Mouse (Mus musculus): ENCODE results near the gene Kif1bp.

DNA sequence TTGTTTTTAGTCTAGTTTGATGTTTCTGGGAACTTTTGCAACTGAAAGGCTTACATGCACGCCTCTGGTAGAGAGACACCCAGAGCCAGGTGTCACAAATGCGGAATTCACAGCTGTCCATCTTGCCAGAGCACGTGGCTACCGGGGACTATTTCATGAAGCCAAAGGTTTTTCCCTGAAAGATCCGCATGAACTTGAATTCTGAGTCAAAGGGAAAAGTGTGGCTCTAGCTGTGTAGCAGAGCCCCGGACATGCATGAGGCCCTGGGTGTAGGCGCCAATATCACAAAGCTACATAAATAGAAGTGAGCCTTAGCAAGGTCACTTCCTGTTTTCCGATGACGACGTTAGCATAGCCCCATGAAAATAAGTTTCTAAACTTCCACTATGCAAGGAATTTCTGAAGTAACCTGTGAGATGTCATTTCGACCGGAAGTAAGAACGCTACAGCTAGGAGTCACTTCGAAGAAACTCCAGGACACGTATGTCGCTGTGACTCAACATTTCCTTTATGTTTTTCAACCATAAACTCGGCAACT is 72.2 kb downstream of the Kif1bp start:
- no peak for TF ChIP-seq MAFK (IDR thresholded peaks at IDR 0.05; ENCODE audit: insufficient read depth, low read depth, low read length)
- no peak for TF ChIP-seq ZNF384 (IDR thresholded peaks at IDR 0.05; ENCODE audit: low read depth, low read length)

Measured in ES-E14 (cell line).